Mouse (Mus musculus): ENCODE measurements around the gene Apod.

GRCm38 (mm10) chr16:31278081-31278480 is 36.5 kb downstream of the Apod start:
- no peak for TF ChIP-seq CTCF (IDR thresholded peaks at IDR 0.05; ENCODE audit: low read depth, low read length)
- no peak for TF ChIP-seq POLR2A (IDR thresholded peaks at IDR 0.05; ENCODE audit: extremely low read depth, insufficient read depth, low read length)
